Comparison of ENCODE assay signal across 9 mouse cellular contexts in genomic region chr5:63970281-63970732, GRCm38 (mm10). TPM values are rescaled to one million over a fixed set of nuclear protein-coding genes. Genes with fewer than 3 reads are reported as not detected.
DNase-seq lines count a peak whose midpoint lies in the region; ATAC-seq and TF ChIP-seq lines count a peak whose summit lies in the region.
"Had no signal": no experiment of that assay in that cellular context is flagged by ENCODE, and none has a peak within 500 bp of the region (broad histone marks: within the 10 kb centered on the region; RNA-seq: fewer than 3 reads in every experiment).

No protein-coding gene starts in this region.

- no peaks in the 10 kb centered on the region for H3K9me3 ChIP-seq in forebrain, postnatal 0 days (ENCODE audit: low read length)
- no peaks in the 10 kb centered on the region for H3K9me3 ChIP-seq in neural tube, embryonic 13.5 days

- H3K27me3 ChIP-seq in forebrain, postnatal 0 days (ENCODE audit: insufficient read depth, low read length) = no peaks in the 10 kb centered on the region
- H3K27me3 ChIP-seq in neural tube, embryonic 13.5 days = no peaks in the 10 kb centered on the region

- H3K4me1 ChIP-seq in forebrain, postnatal 0 days (ENCODE audit: insufficient read depth) = peaks cover 7% of the 10 kb centered on the region
- H3K4me1 ChIP-seq in neural tube, embryonic 13.5 days (replicated peaks) = peaks cover 28% of the 10 kb centered on the region

- no peaks in the 10 kb centered on the region for H3K36me3 ChIP-seq in forebrain, postnatal 0 days (ENCODE audit: insufficient read depth)
- no peaks in the 10 kb centered on the region for H3K36me3 ChIP-seq in neural tube, embryonic 13.5 days

- no peak for TF ChIP-seq CTCF in forebrain, postnatal 0 days (IDR thresholded peaks at IDR 0.05; ENCODE audit: low read depth)

- no peak overlapping the region for H3K9ac ChIP-seq in forebrain, postnatal 0 days
- no peak overlapping the region for H3K9ac ChIP-seq in neural tube, embryonic 13.5 days

- DNase-seq in kidney, postnatal 14 days = peak; percentile 19
- no peak for DNase-seq in kidney, adult 11 months
- DNase-seq in ZHBTc4 (ENCODE audit: low read depth, low spot score) = peak; percentile 78
- peak; percentile 9 for DNase-seq in forebrain, postnatal 0 days
- no peak for DNase-seq in gastrocnemius, postnatal 4 days (ENCODE audit: low spot score in 2 of 2)
- DNase-seq in spleen, postnatal 4 days (ENCODE audit: low spot score in 2 of 2) = no peak
- no peak for DNase-seq in urinary bladder, postnatal 10 days (ENCODE audit: low spot score)

- H3K4me3 ChIP-seq in forebrain, postnatal 0 days (ENCODE audit: low read depth, low read length) = no peak overlapping the region
- H3K4me3 ChIP-seq in neural tube, embryonic 13.5 days = no peak overlapping the region
- H3K4me3 ChIP-seq: heart, adult 2 months had no signal

- WGBS in forebrain, postnatal 0 days = 6% methylated on average over 7 of the region's 7 CpGs
- WGBS in neural tube, embryonic 13.5 days = 3% methylated on average over 7 of the region's 7 CpGs

- no peak overlapping the region for H3K27ac ChIP-seq in forebrain, postnatal 0 days (ENCODE audit: low read depth, low read length)
- 0 out of 2 replicates have a peak overlapping the region, but pooled peaks have one; percentile 33 for H3K27ac ChIP-seq in neural tube, embryonic 13.5 days (replicated peaks)

- no peak for ATAC-seq in forebrain, postnatal 0 days
- ATAC-seq in neural tube, embryonic 13.5 days (ENCODE audit: low read depth) = no peak

- no peak overlapping the region for H3K4me2 ChIP-seq in forebrain, postnatal 0 days (ENCODE audit: low read depth)
- H3K4me2 ChIP-seq in neural tube, embryonic 13.5 days = no peak overlapping the region

RNA-seq across cellular contexts. Expression of gene Rell1, which starts 1.6 kb away (rescaled TPM):
- total RNA-seq in forebrain, postnatal 0 days (2014; rRNA removed) = 5.1 and 5.3 TPM in 2 replicates
- polyA plus RNA-seq in forebrain, postnatal 0 days (2015; fragmentation: Nextera tagmentation; extraction: Ambion mirVana) = 9.6 and 11.2 TPM in 2 replicates
- polyA plus RNA-seq in neural tube, embryonic 13.5 days (2015; fragmentation: Nextera tagmentation; extraction: Ambion mirVana) = 11.7 and 13.7 TPM in 2 replicates
- total RNA-seq in gastrocnemius, postnatal 4 days (2021) = 10 to 100 TPM; 20.2 to 20.8 TPM

Comparison
In these comparisons a context has a peak if more than half of its experiments do, and no peak if none do; other contexts are left out.
1. DNase-seq: peak in kidney, postnatal 14 days (single experiment), ZHBTc4 (single experiment) and forebrain, postnatal 0 days (single experiment); none in kidney, adult 11 months (single experiment), gastrocnemius, postnatal 4 days (0 of 2), spleen, postnatal 4 days (0 of 2) and urinary bladder, postnatal 10 days (single experiment).